Mouse (Mus musculus): ENCODE measurements at regions not wholly inside any gene's neighbourhood (a gene's known extent, or its start where the extent isn't known, plus 50 kb on each side); places are given as distances from the start of the nearest gene placed in this dataset.

DNA sequence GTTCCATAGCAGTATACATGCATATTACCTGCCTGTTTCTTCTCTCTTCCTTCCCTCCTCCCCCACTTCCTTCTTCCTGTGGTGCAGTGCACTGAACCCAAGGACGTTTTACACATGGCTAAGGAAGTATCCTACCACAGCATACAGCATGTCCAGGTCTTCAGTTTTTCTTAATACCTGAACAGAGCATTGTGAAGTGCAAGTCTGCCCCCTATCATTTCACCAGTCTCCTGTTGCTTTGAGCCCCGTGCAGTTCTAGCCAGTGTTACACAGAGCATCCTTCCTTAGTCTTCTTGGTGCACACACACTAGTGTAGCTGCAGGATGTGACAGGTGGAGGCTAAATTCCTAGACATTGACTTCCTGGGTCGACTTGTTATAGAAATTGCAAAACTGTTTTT is 53.7 kb upstream of the Foxb1 start:
- no peak for DNase-seq (ENCODE audit: low read depth in 2 of 2, low spot score in 2 of 2)

DNA sequence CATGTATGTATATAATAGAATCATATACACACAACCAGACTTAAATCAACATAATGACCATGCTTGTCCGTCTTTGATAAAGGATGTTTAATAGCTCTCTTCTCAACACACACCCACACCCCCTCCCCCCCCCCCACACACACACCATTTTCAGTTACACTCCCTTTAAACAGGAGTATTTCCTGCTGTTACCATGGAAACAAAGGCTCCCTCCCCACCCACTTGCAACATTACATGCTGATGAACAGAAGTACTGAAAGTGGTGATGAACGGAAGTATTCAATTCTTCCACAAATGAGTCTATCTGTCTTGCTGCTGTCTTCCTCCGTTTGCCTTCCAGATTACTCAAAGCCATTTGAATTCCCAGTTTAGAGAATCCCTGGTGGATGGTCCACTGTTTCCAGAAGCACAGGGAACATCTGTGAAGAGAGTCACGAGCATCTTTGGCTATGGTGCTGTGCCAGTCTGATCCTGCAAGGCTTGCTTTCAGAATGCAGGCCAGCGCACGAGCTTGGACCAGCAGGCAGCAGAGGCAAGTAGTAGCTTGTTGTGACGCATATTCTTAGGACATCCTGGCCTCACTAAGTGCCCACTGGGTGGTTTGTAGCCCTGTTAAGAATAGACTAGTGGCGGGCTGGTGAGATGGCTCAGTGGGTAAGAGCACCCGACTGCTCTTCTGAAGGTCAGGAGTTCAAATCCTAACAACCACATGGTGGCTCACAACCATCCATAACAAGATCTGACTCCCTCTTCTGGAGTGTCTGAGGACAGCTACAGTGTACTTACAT is 62.6 kb upstream of the Foxb1 start:
- DNase-seq (ENCODE audit: low read depth in 2 of 2, low spot score in 2 of 2): no peak

DNA sequence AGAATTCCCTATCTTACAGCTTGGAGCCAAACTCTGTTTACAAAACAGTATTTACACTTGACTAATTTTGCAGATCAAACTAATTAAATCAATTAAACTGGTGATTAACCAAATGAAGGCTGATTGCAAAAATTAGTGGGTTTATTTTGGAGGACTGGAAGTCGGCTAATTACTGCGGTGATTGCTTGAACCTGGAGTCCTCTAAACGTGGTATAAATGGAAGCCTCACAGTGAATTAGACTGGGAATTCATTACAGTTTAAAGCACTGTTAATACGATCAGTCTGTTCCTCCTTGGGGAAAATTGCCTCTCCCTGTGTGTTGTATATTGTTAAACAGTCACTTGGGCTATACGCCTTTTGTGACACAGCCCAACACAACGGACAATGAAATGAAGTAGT is 67.7 kb upstream of the Foxb1 start:
- no peak for DNase-seq (ENCODE audit: low read depth in 2 of 2, low spot score in 2 of 2)

DNA sequence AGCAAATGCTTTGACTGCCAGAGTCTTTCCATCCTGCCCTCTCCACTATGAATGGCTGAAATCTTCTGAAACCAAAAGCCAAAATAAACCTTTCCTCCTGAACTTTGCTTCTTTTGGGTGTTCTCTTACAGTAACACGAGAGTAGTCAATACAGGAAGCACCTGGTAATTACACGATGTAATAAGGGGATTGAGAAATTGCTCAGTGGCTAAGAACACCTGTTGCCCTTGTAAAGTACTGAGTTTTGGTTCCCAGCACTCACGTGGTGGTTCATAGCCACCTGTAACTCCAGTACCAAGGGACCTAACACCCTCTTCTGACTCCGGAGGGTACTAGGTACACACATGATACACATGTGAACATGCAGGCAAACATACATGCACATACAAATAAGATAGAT is 74.7 kb upstream of the Foxb1 start:
- DNase-seq (ENCODE audit: low read depth in 2 of 2, low spot score in 2 of 2): no peak

- DNase-seq (ENCODE audit: low read depth in 2 of 2, low spot score in 2 of 2): no peak
Measured at GRCm38 (mm10) chr9:69839198-69839597, 78.5 kb upstream of the Foxb1 start.

DNA sequence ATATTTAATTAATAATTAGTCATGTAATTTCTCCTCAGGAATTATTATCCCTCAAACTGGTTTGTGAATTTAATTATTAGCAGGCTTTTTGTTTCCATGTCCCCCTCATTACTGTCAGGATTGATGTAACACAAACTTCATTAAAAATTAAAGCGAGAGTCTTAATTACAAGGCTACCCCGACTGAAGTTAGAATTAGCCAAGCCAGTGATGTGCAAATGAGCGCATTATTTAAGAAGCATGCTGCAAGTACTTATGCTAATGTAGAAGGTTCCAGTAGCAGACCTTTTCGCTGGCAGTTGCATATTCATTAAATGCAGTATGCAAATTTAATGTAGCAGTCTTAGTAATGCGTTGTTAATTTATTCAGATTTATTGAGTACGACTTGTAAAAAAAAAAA is 84.0 kb upstream of the Foxb1 start:
- DNase-seq (ENCODE audit: low read depth in 2 of 2, low spot score in 2 of 2): no peak

DNA sequence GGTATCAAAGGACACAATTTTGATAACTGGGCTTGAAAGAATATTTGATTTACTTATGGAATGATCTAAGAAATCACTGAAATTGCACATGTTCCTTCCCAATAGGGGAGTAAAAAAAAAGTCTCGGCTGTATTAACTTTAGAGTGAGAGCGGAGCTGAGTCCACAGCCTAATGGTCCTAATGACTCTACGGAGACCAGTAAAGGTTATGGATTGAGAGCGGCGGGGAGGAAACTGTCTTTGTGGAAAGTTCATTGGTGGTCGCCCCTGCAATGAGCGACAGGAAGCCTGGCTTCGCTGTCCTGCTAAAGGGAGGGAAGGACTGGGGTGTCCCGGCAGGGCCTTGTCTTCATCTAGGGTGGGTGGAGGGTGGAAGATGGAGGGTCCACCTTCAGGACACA is 84.5 kb upstream of the Foxb1 start:
- DNase-seq (ENCODE audit: low read depth in 2 of 2, low spot score in 2 of 2): no peak

DNA sequence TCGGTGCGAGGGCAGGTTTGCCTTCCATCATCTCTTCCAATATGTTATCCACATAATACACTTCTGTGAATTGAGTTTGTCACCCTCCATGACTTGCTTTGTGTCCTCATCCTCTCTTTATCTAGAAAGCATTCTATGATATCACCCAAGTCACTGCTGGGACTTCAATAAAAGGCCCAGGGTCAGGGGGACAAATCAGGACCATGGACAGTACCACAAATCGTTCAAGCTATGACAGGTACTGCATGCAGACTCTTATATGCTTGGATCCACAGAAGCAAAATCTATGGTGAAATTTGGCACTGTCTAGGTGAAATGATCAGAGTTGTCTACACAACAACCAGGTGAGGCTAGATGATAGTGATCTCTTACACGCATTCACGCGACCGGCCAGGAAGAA is 95.9 kb upstream of the Foxb1 start:
- no peak for DNase-seq (ENCODE audit: low read depth in 2 of 2, low spot score in 2 of 2)

GRCm38 (mm10) chr9:69858619-69859018 is 97.9 kb upstream of the Foxb1 start:
- DNase-seq (ENCODE audit: low read depth in 2 of 2, low spot score in 2 of 2): no peak

DNA sequence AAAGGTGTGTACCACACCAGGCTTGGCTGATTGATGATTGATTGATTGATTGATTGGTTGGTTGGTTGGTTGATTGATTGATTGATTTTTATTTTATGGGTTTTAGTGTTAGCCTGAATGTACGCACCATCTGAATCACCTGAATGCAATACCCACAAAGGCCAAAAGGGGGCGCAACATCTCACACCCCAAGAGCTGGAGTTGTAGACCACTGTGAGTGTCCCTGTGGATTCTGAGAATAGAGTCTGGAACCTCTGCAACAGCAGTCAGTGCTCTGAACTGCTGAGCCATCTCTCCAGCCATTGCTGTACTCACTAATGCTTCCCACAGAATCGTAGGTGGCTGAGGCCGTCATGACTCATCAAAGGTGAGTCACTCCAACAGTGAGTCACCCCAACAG is 109.4 kb upstream of the Foxb1 start:
- peak in 1 of 2 experiments; percentile 3 for DNase-seq (ENCODE audit: low read depth in 2 of 2, low spot score in 2 of 2)

DNA sequence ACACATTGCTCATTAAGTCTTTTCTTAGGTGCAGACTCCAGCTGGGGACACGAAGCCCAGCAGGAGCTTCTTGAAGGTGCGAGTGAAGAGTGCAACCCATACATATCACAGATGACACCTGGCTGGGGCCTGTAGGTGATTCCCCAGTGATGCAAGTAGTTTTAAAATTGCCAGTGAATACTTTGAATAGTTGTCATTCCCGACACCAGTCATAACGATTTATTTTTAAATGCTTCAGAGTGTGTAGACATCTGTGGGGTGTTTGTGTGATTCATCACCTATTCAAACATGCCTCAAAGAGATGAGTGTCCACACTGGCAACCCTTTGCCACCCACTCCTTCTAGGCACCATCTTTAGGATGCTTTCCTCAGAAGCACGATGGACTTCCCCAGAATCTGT is 102.9 kb upstream of the Bnip2 start:
- DNase-seq (ENCODE audit: low read depth in 2 of 2, low spot score in 2 of 2): no peak

DNA sequence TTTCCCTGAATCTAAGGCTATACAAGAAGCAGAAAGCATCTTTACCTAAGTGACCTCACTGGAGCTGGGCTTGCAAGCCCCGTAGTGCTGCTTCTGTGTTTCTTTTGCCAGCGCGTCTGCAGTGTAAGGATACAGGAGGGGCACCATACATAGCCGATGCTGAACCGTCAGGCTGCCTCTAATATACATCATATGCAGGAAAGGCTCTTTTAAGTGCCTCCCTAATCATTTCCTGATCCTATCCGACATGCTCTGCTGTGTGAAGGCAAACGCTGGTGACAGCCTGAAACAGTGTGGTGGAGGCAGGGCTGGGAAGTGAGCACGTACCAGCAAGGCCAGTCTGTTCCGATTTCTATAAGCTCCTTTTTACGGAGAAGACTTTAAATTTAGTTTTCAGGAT is 91.2 kb upstream of the Bnip2 start:
- DNase-seq (ENCODE audit: low read depth in 2 of 2, low spot score in 2 of 2): no peak

DNA sequence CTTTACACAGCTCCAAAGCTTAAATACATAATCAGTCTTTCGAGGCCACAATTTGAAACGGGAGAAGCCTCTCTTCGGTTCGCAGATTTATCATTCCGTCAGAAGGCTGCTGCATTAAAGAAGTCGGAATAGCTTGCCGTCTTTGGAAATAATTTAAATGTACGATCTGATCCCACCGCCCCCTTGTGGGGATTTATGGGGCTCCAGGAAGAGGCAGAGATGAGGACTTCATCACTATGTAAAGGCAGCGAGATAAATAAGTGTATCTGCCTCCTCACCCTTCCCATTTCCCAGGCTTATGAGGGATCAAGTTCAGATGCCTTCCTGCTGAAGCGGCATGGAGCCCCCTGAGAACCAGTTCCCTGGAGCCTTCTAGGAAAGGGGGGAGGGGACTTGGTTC is 89.9 kb upstream of the Bnip2 start:
- DNase-seq (ENCODE audit: low read depth in 2 of 2, low spot score in 2 of 2): no peak

DNA sequence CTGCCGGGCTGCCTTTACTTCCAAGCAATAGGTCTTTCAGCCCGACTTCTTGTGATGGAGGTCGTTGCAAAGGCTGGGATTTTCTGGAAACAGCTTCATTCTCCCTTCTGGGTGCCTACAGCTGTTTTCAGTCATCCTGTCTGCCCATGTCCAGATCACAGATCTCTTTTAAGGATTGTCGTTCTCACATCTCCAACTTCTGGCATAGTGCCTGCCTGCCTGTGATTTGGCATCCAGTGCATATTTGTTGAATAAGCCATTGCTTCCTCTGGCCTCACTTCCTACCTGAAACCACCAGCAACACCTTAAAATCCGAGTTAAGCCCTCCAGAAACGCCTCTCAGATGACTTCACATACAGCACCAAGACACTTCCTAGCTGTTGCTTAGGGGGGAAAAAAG is 88.4 kb upstream of the Bnip2 start:
- DNase-seq (ENCODE audit: low read depth in 2 of 2, low spot score in 2 of 2): no peak

GRCm38 (mm10) chr9:69907123-69907945 is 81.9 kb upstream of the Bnip2 start:
- DNase-seq (ENCODE audit: low read depth in 2 of 2, low spot score in 2 of 2): no peak

GRCm38 (mm10) chr9:69910621-69911020 is 78.6 kb upstream of the Bnip2 start:
- DNase-seq (ENCODE audit: low read depth in 2 of 2, low spot score in 2 of 2): no peak

DNA sequence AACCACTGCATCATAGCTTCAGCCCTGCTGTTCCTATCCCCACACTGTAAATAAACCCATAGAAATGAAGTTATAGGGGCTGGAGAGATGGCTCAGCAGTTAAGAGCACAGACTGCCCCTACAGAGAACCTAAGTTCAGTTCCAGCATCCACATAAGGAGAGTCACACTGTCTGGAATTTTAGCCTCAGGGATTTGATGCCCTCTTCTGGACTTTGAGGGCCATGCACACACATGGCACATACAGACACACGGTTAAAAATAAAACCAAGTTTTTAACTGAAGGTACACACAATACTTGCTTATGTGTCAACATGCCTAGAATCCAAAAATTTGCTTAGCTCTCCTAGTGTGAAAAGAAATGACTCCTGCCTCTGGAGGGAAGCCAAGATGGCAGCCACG is 61.1 kb upstream of the Bnip2 start:
- no peak for DNase-seq (ENCODE audit: low read depth in 2 of 2, low spot score in 2 of 2)

- DNase-seq (ENCODE audit: low read depth in 2 of 2, low spot score in 2 of 2): no peak
Measured at GRCm38 (mm10) chr9:69937863-69938262, 51.4 kb upstream of the Bnip2 start.

All from CD8-positive naive resting alpha-beta T cell, adult 2 months (primary cell).